Mouse (Mus musculus) lung, embryonic 14.5 days (tissue): Measurements from ENCODE around the gene Eef1a2. TPM values are rescaled to one million over a fixed set of nuclear protein-coding genes. Genes with fewer than 3 reads are reported as not detected.
"Not testable (repeated sequence)": the region's sequence is repeated elsewhere in the genome, so short reads cannot be mapped to it uniquely, and the experiment has no call there.

ENCODE experiments used
- ATAC-seq: fragments of 200-750 bp; cut with Nextera tagmentation; 2 replicates; pipeline ENCODE4 v1.8.0; 2017; ENCODE audit warnings: mild to moderate bottlenecking, moderate TSS enrichment, moderate library complexity; ENCODE audit not compliant: insufficient read depth
- DNase-seq: peaks from one replicate; pipeline ENCODE4 v3.0.0-alpha.2; 2015
- H3K27ac ChIP-seq: fragments of 300-500 bp; sonication (generic); 2 replicates; pipeline ENCODE4 v1.5.1; 2014; ENCODE audit warnings: low read depth, mild to moderate bottlenecking, moderate library complexity
- H3K27me3 ChIP-seq: fragments of 300-500 bp; sonication (generic); 2 replicates; pipeline ENCODE4 v1.6.1; 2014; ENCODE audit warnings: low read length, control low read depth; ENCODE audit not compliant: insufficient read depth
- H3K36me3 ChIP-seq: fragments of 300-500 bp; sonication (generic); 2 replicates; pipeline ENCODE4 v1.6.1; 2014; ENCODE audit warnings: control low read depth; ENCODE audit not compliant: insufficient read depth
- H3K4me1 ChIP-seq: fragments of 300-500 bp; sonication (generic); 2 replicates; pipeline ENCODE4 v1.6.1; 2014; ENCODE audit warnings: antibody characterized with exemption, control low read depth; ENCODE audit not compliant: insufficient read depth
- H3K4me2 ChIP-seq: fragments of 300-500 bp; sonication (generic); 2 replicates; pipeline ENCODE4 v1.6.1; 2014; ENCODE audit warnings: mild to moderate bottlenecking
- H3K4me3 ChIP-seq: fragments of 300-500 bp; sonication (generic); 2 replicates; pipeline ENCODE4 v1.5.1; 2014; ENCODE audit warnings: low read depth, low read length
- H3K9ac ChIP-seq: fragments of 300-500 bp; sonication (generic); 2 replicates; pipeline ENCODE4 v1.6.1; 2014
- H3K9me3 ChIP-seq: fragments of 300-500 bp; sonication (generic); 2 replicates; pipeline ENCODE4 v1.6.1; 2016; ENCODE audit warnings: low read depth, low read length, control low read depth
- CTCF ChIP-seq: IDR thresholded peaks from 2 replicates; pipeline ENCODE4 v1.5.1; 2016; ENCODE audit warnings: antibody characterized with exemption, low read depth
- WGBS: fragments of 180-500 bp; shearing (Covaris S2); extraction: QIAGEN DNeasy Blood & Tissue Kit; methylation state at CpG from one replicate; pipeline ENCODE4 v1.1.7; 2014; 5-methylcytosine and 5-hydroxymethylcytosine counted together
- polyA plus RNA-seq: library from polyadenylated mRNA; unstranded; fragments of >200 nt; fragmentation: Nextera tagmentation; extraction: Ambion mirVana; gene quantifications from 2 replicates; pipeline ENCODE4 v1.2.1, GENCODE M21; 2014

Eef1a2 gene
- polyA plus RNA-seq, 1 experiment from 2014 or later: not detected

- Histone ChIP-seq H3K9me3 (no peaks in the 10 kb centered on the region), H3K36me3 (peaks cover 10% of the 10 kb centered on the region; the same call in 1 of the 2 replicates), H3K27me3 (no peaks in the 10 kb centered on the region), H3K4me3 (no peak overlapping the region), H3K9ac (no peak overlapping the region), H3K4me1 (no peaks in the 10 kb centered on the region), H3K4me2 (no peak overlapping the region), H3K27ac (no peak overlapping the region)
- no peak for TF ChIP-seq CTCF
- WGBS: 69% methylated on average over 3 of the region's 3 CpGs
- DNase-seq: no peak
- no peak for ATAC-seq
Observed at GRCm38 (mm10) chr2:181193044-181193443, 36.2 kb upstream of the Eef1a2 start.

- Histone ChIP-seq H3K27ac (no peak overlapping the region), H3K4me3 (no peak overlapping the region), H3K4me2 (no peak overlapping the region), H3K9me3 (no peaks in the 10 kb centered on the region), H3K4me1 (no peaks in the 10 kb centered on the region), H3K27me3 (no peaks in the 10 kb centered on the region), H3K9ac (no peak overlapping the region), H3K36me3 (peaks cover 10% of the 10 kb centered on the region; the same call in 1 of the 2 replicates)
- TF ChIP-seq CTCF: no peak
- WGBS: 64% methylated on average over 4 of the region's 4 CpGs
- DNase-seq: no peak
- no peak for ATAC-seq
Observed at GRCm38 (mm10) chr2:181191936-181192335, 35.1 kb upstream of the Eef1a2 start.

GRCm38 (mm10) chr2:181191385-181191784 is 34.6 kb upstream of the Eef1a2 start:
- DNase-seq, H3K9ac ChIP-seq: not testable (repeated sequence)

GRCm38 (mm10) chr2:181189321-181189720 is 32.5 kb upstream of the Eef1a2 start:
- Histone ChIP-seq H3K9ac (no peak overlapping the region), H3K36me3 (peaks cover 10% of the 10 kb centered on the region; the same call in 1 of the 2 replicates), H3K4me2 (no peak overlapping the region), H3K4me1 (no peaks in the 10 kb centered on the region), H3K4me3 (no peak overlapping the region), H3K9me3 (no peaks in the 10 kb centered on the region), H3K27ac (no peak overlapping the region), H3K27me3 (no peaks in the 10 kb centered on the region)
- ATAC-seq: no peak
- no peak for DNase-seq
- 82% methylated on average over 1 of the region's 1 CpGs for WGBS
- TF ChIP-seq CTCF: no peak

More at GRCm38 (mm10) chr2:181191385-181191784, 34.6 kb upstream of the Eef1a2 start:
- H3K4me2 ChIP-seq, H3K4me1 ChIP-seq, H3K4me3 ChIP-seq, H3K27ac ChIP-seq, H3K9me3 ChIP-seq, H3K36me3 ChIP-seq, H3K27me3 ChIP-seq, ATAC-seq: not testable (repeated sequence)
- WGBS: 74% methylated on average over 3 of the region's 4 CpGs

GRCm38 (mm10) chr2:181188681-181189080 is 31.9 kb upstream of the Eef1a2 start:
- H3K9me3 ChIP-seq: no peaks in the 10 kb centered on the region
- peak overlapping the region; percentile 5; the same call in 1 of the 2 replicates for H3K4me3 ChIP-seq
- H3K9ac ChIP-seq: 0 out of 2 replicates have a peak overlapping the region, but pooled peaks have one; percentile 2
- no peak for ATAC-seq
- H3K4me1 ChIP-seq: no peaks in the 10 kb centered on the region
- no peaks in the 10 kb centered on the region for H3K27me3 ChIP-seq
- peaks cover 10% of the 10 kb centered on the region; the same call in 1 of the 2 replicates for H3K36me3 ChIP-seq
- TF ChIP-seq CTCF: no peak
- H3K4me2 ChIP-seq: peak overlapping the region; percentile 85
- no peak overlapping the region for H3K27ac ChIP-seq
- WGBS: 35% methylated on average over 2 of the region's 2 CpGs
- no peak for DNase-seq

- Histone ChIP-seq H3K27ac (peak within 1 kb of the TSS; percentile 94), H3K9ac (peak within 1 kb of the TSS; percentile 90), H3K4me2 (peak within 1 kb of the TSS; percentile 85), H3K4me1 (no peaks in the 10 kb centered on the region), H3K9me3 (no peaks in the 10 kb centered on the region), H3K36me3 (peaks cover 10% of the 10 kb centered on the region; the same call in 1 of the 2 replicates), H3K4me3 (peak within 1 kb of the TSS; percentile 75), H3K27me3 (no peaks in the 10 kb centered on the region)
- WGBS: under 1% methylated on average over 64 of the region's 64 CpGs
- TF ChIP-seq CTCF: peak; percentile 57
- DNase-seq (peak; percentile 97), ATAC-seq (peak; percentile 96)
Observed at GRCm38 (mm10) chr2:181187121-181188000, 30.5 kb upstream of the Eef1a2 start, which contains the start of gene Ppdpf. Gene Ppdpf (plus strand): TSS chr2:181187247.

GRCm38 (mm10) chr2:181186635-181187034 is 29.8 kb upstream of the Eef1a2 start:
- peak; percentile 81 for ATAC-seq
- peak; percentile 95 for DNase-seq
- WGBS: under 1% methylated on average over 14 of the region's 14 CpGs

More at GRCm38 (mm10) chr2:181186635-181187034, 29.8 kb upstream of the Eef1a2 start:
- Histone ChIP-seq H3K4me1 (no peaks in the 10 kb centered on the region), H3K4me3 (peak overlapping the region; percentile 75), H3K4me2 (peak overlapping the region; percentile 85), H3K27ac (peak overlapping the region; percentile 94), H3K9me3 (no peaks in the 10 kb centered on the region), H3K9ac (peak overlapping the region; percentile 90), H3K36me3 (peaks cover 10% of the 10 kb centered on the region; the same call in 1 of the 2 replicates), H3K27me3 (no peaks in the 10 kb centered on the region)
- peak; percentile 98 for TF ChIP-seq CTCF
